Mouse (Mus musculus) liver, adult (tissue): Measurements from ENCODE around the gene Aif1l.

Experiments
- GATA4 ChIP-seq: IDR thresholded peaks from 2 replicates; pipeline ENCODE4 v1.6.1; 2014; ENCODE audit warnings: mild to moderate bottlenecking, low read length; ENCODE audit not compliant: insufficient replicate concordance

Aif1l gene

DNA sequence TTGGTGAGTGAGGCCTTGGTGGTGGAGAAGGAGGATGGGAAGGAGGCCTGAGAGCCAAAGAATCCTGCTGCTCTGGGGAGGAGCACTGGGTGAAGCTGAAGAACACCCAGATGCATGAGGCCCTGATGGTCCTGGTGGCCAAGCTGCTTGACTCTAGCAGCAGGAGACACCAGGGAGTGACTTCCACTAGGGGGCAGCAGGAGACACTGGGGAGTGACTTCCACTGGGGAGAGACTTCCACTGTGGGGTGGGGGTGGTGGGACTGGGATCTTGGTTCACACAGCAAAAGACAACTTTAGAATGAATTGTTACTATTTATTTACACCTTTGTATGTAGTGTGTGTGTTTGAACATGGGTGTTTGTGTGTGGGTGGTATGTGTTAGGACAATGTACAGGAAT, 15.2 kb downstream of the Aif1l start:
- no peak for TF ChIP-seq GATA4

DNA sequence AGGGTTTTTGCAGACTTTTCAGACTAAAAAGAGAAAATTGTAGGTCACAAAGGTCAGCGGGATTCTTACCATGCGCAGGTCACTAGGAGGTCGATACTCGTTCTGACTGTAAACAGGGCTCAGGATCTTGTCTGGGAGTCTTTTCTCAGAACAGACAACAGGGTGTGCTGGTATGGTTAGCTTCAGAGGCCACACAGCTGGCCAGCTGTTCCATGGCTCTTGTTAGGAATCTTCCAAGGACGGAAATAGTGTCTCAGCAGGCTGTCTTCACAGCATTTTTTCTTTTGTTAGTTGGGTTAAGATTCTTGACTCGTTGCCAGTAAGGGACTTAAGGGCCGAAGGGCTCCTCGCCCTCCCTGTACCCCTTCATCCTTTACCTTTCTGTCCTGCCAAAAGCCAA, 16.9 kb downstream of the Aif1l start:
- no peak for TF ChIP-seq GATA4

DNA sequence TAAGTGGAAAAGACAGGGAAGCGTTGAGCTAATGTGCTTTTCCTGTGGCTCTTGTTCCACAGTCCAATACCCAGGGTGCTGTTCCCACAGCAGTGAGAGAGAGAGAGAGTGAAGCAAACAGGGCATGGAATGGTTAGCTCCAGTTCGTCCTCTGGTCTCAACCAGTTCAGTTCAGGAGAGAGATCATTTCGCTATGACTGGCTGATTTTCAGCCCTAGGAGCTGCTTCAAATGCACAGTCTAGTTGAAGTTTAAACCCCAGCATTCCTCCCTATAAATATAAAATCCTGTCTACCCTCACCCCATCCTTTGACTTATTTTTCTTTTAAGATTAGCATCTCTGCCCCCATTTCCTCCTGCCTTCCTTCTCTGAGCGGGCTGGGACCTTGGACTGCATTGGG, 22.6 kb downstream of the Aif1l start:
- TF ChIP-seq GATA4 = no peak

DNA sequence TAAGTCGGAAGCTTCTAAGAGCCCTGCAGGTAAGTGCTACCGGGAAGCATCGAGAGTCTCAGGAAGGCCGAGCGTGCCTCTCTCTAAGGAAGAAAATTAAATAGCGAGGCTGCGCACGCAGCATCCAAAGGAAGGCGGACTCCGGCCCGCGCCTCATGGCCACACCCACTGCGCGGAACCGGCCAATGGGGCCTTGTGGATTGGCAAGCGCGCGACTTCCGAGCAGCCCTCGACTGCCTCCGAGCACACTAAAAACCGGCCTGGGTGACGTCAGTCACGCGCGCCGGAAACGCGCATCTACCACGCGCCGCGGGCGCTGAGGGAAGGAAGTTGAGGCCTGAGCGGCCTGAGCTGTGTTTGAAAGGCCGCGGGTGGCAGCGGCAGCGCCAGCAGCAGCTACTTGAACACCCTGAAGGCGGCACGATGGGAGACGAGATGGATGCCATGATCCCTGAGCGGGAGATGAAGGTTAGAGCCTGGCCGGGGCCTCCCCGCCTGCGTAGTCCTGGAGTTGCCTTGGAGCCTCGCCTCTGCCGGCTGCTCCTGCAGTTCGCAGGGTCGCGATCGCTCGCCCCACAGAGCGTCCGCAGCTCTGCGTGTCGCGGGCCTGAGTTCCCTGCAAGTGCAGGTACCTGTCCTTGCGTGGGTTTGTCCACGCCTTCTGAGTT, 24.3 kb downstream of the Aif1l start, which contains the start of gene Nup214:
TSS of gene Nup214 (plus strand) at position 296 of the 668 bp plus-strand sequence.
- TF ChIP-seq GATA4 = no peak; the same call in 1 of the 2 replicates

DNA sequence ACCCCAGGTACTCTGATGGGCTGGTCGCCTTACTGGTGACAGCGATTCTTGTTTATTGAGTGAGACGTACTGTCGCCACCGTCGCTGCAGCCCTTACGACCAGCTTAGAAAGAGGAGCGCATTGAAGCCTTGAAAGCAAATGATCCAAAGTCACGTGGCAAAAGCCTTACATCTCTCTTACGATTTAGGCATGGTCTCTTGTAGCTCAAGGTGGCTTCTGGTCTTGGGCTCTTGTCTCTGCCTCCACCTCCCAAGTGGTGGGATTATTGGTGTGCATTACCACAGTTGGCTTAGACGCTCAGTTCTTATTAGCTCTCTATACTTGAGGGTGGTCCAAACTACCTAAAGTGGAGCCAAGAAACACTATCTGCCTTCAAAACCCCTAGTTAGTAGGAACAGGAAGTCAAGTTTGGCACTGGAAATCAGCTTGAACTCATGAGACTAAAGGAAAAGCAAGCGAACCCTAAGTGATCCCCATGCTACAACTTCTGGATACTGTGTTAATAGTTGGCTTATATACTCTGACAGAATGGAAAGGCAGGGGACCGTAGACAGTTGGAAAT, 25.0 kb downstream of the Aif1l start:
- TF ChIP-seq GATA4 = no peak

DNA sequence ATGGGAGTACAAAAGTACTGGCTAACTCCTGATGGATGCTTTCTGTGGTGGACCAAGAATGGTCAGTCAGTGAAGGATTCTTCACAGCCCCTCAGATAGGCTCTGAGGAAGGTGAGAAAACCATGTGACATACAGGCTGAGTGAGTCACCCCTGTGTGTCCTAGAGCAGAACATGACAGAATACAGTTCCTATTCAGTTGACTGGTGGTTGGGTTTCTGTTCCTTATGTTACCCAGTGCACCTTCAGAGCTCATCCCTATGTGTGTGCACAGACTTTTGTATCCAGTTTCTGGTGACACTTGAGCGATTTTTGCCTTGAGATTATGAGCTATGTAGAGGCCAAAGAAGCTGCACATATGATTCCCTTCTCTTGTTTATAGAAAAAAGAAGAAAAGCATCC, 37.8 kb downstream of the Aif1l start:
- no peak for TF ChIP-seq GATA4

DNA sequence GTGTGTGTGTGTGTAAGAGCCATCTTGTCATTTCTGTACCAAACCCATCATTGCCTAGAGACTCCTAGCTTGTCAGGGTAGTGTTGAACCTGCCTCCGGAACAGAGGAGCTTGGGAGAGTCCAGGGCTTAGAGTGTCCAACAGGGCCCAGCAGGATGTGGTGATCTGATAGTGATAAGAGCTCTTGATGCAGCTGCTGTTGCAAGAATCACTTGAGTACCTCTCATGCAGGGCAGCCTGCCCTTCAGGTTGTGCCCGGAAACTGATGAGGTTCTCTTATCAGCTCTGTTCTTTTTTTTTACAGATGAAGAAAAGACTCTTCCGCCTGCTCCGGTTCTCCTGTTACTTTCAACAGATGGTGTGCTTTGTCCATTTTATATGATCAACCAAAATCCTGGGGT, 41.0 kb downstream of the Aif1l start:
- TF ChIP-seq GATA4 = no peak

DNA sequence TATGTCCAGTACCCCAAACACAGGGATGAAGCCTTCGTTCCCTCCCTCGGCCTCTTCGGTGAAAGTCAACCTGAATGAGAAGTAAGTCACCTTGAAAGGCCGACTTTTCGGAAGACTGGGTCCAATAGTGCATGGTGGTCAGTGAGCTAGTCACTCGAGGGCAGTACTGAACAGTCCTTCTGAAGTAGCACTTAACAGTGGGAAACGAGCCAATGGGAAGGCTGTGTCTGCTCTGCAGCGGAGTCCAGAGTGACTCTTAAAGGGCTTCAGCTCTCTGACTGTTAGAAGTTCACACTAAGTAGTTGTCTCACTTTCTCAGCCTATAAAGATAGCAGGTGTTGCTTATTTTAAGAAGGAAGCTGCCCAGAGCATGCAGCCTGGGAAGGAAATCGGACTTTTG, 45.0 kb downstream of the Aif1l start:
- TF ChIP-seq GATA4 = no peak

DNA sequence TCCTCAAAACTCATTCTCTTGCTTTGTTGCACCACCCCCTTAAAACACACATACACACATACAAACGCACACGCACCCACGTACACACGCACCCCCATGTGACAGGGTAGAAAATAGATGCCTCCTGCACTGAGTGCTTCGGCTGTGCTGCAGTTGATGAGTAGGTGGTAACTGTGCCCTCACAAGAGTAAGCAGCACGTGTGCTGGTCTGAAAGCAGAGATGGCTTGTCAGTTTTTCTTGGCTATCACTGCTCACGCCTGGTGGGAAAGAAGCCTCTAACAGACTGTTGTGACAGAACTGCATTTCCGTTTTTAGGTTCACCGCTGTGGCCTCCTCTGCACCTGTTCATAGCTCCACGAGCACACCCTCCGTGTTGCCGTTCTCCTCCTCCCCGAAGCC, 46.1 kb downstream of the Aif1l start:
- TF ChIP-seq GATA4 = no peak

DNA sequence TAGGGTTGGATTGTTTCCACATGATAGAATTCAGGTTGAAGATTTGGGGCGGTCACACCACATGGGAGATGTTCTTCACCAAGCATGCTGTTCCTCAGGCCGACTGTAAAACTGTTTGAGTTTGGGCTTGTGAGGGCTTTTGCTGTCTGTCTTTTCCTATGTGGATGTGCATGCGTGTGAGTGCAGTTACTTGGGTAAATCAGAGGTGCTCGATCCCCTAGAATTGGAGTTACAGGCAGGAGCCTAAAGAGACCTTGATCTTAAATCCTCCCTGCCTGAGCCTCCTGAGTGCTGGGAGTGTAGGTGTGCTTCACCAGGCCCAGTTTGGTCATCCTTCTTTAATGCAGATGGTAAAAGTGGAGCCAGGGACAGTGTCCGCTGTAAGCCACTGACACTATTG, 47.6 kb downstream of the Aif1l start:
- no peak for TF ChIP-seq GATA4

DNA sequence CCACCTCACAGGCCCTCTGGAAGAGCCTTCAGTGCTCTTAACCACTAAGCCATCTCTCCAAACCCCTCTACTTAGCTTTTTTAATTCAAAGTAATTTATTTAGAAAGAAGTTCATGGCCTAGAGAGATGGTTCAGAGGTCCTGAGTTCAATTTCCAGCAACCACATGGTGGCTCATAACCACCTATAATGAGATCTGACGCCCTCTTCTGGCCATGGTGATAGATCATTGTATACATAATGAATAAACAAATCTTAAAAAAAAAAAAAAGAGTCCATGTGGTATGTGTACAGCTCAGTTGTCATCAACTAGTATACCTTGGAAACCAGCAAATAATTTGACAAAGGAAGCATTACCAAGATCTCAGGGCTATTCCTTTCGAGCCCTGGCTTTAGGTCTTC, 48.5 kb downstream of the Aif1l start:
- no peak for TF ChIP-seq GATA4

DNA sequence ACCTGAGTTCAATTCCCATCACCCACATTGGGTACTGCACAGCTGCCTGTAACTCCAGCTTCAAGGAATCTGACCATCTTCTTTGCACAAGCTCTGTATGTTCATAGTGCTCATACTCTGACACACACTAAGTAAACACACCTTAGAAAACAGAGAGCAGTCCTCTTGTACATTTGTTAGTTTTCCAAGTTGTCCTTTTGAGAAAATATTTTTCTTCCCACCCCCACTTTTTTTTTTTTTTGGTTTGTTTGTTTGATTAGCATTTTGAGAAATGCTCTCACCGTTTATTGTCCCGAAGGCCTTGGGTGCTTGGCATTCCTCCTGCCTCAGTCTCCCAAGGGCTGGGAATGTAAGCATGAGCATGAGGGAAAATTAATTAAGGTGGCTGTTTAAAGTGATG, 58.4 kb downstream of the Aif1l start:
- no peak for TF ChIP-seq GATA4

DNA sequence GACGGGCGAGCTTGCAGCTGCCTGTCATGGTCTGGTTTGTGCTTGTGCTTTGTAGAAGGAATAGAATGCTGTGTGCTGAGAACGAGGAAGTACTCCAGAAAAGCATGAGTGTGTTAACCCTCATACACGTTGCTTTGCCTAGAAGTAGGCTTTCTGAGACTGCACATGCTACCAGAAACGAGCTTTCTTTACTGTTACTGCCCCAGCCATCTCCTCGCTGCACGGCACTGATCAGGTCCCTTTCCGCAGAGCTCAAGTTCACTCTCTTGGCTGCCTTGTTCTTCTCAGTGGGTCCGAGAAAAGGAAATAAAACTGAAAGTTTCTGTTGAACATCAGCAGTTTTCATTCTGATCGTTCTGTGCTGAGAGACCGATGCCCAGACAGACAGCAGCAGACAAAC, 58.8 kb downstream of the Aif1l start:
- no peak for TF ChIP-seq GATA4

DNA sequence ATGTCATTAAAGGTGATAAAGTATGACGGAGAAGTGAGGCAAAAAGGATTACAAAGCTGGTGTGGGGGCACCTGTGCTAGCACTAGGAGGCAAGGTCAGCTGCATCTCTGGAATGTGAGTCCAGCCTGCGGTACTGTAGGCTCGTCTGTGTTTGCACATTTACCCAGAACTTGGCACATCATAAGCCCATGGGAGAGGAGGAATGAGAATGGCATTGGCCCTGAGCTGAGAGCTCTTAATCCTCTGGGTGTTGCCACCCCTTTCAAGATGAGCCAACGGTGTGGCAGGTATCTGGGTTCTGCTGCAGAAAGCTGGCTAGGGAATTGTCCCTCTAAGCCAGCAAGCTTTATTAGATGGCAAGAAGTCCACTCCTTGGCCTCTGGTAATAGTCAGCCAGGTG, 69.8 kb downstream of the Aif1l start:
- TF ChIP-seq GATA4 = no peak

DNA sequence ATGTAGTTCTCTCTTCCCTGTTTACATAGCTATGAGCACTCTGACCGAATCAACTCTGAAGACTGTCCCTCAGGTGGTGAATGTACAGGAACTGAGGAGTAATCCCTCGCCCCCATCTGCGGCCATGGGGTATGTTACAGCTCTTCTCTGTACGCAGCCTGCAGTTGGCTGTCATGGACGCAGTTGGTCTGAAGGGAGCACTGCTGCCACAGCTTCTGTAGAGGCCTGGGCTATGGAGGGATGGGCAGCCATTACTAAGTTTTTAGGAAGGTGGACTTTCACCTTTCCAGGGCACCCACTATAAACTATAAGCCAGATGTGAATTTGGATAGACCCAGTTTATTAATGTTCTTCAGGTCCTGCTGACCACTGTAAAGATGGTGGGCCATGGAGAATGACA, 70.3 kb downstream of the Aif1l start:
- no peak for TF ChIP-seq GATA4
